Mouse (Mus musculus): ENCODE data around the gene Ppia. TPM values are rescaled to one million over a fixed set of nuclear protein-coding genes. Genes with fewer than 3 reads are reported as not detected.
"Not testable (repeated sequence)": the region's sequence is repeated elsewhere in the genome, so short reads cannot be mapped to it uniquely, and the experiment has no call there.

The Ppia gene
- polyA plus RNA-seq, 1 experiment from 2014 or later = 2,332 TPM

- H3K4me1 ChIP-seq (ENCODE audit: insufficient read depth) = peaks cover 10% of the 10 kb centered on the region; the same call in 1 of the 2 replicates
- no peaks in the 10 kb centered on the region for H3K27me3 ChIP-seq (ENCODE audit: insufficient read depth, low read length)
- no peak overlapping the region for H3K27ac ChIP-seq (ENCODE audit: low read depth)
- TF ChIP-seq CTCF (IDR thresholded peaks at IDR 0.05; ENCODE audit: low read depth) (no peak), EP300 (IDR thresholded peaks at IDR 0.05; ENCODE audit: low read depth) (no peak)
- H3K36me3 ChIP-seq (replicated peaks; ENCODE audit: insufficient read depth, low read length) = peaks cover 6% of the 10 kb centered on the region
- H3K9ac ChIP-seq (replicated peaks) = no peak overlapping the region
- no peak for ATAC-seq
- no peak overlapping the region for H3K4me2 ChIP-seq (ENCODE audit: low read depth, low read length)
- peak; percentile 40 for DNase-seq
- 50% methylated on average over 5 of the region's 5 CpGs for WGBS (ENCODE audit: insufficient replicate concordance)
- H3K9me3 ChIP-seq (ENCODE audit: low read length) = peaks cover 4% of the 10 kb centered on the region
- H3K4me3 ChIP-seq (ENCODE audit: low read depth, low read length) = no peak overlapping the region
Observed at GRCm38 (mm10) chr11:6410050-6410602, 5.1 kb upstream of the Ppia start.

- ATAC-seq; H3K4me3 ChIP-seq (ENCODE audit: low read depth, low read length); H3K27me3 ChIP-seq (ENCODE audit: insufficient read depth, low read length); H3K9ac ChIP-seq (replicated peaks); H3K9me3 ChIP-seq (ENCODE audit: low read length); H3K27ac ChIP-seq (ENCODE audit: low read depth); H3K36me3 ChIP-seq (replicated peaks; ENCODE audit: insufficient read depth, low read length); H3K4me2 ChIP-seq (ENCODE audit: low read depth, low read length); DNase-seq: not testable (repeated sequence)
- H3K4me1 ChIP-seq (ENCODE audit: insufficient read depth) = peaks cover 12% of the 10 kb centered on the region; the same call in 1 of the 2 replicates
- 77% methylated on average over 5 of the region's 5 CpGs for WGBS (ENCODE audit: insufficient replicate concordance)
- TF ChIP-seq CTCF (IDR thresholded peaks at IDR 0.05; ENCODE audit: low read depth) = 0 out of 2 replicates have a peak, but pooled peaks have one; percentile 1
Observed at GRCm38 (mm10) chr11:6410755-6411154, 4.5 kb upstream of the Ppia start.

GRCm38 (mm10) chr11:6411684-6412083 is 3.6 kb upstream of the Ppia start:
- peaks cover 4% of the 10 kb centered on the region for H3K9me3 ChIP-seq (ENCODE audit: low read length)
- H3K27ac ChIP-seq (ENCODE audit: low read depth) = no peak overlapping the region
- H3K4me3 ChIP-seq (ENCODE audit: low read depth, low read length) = no peak overlapping the region
- TF ChIP-seq CTCF (IDR thresholded peaks at IDR 0.05; ENCODE audit: low read depth) (peak; percentile 85), EP300 (IDR thresholded peaks at IDR 0.05; ENCODE audit: low read depth) (no peak)
- H3K9ac ChIP-seq (replicated peaks) = no peak overlapping the region
- WGBS (ENCODE audit: insufficient replicate concordance) = 6% methylated on average over 5 of the region's 5 CpGs
- H3K4me2 ChIP-seq (ENCODE audit: low read depth, low read length) = no peak overlapping the region
- H3K27me3 ChIP-seq (ENCODE audit: insufficient read depth, low read length) = no peaks in the 10 kb centered on the region
- peaks cover 13% of the 10 kb centered on the region for H3K4me1 ChIP-seq (ENCODE audit: insufficient read depth)
- no peaks in the 10 kb centered on the region for H3K36me3 ChIP-seq (replicated peaks; ENCODE audit: insufficient read depth, low read length)
- DNase-seq (peak; percentile 82), ATAC-seq (no peak)

- ATAC-seq (no peak), DNase-seq (no peak)
- Histone ChIP-seq H3K9ac (replicated peaks) (no peak overlapping the region), H3K9me3 (ENCODE audit: low read length) (peaks cover 4% of the 10 kb centered on the region), H3K36me3 (replicated peaks; ENCODE audit: insufficient read depth, low read length) (peaks cover 9% of the 10 kb centered on the region), H3K27me3 (ENCODE audit: insufficient read depth, low read length) (no peaks in the 10 kb centered on the region), H3K4me2 (ENCODE audit: low read depth, low read length) (no peak overlapping the region), H3K27ac (ENCODE audit: low read depth) (peak overlapping the region; percentile 71), H3K4me3 (ENCODE audit: low read depth, low read length) (no peak overlapping the region), H3K4me1 (ENCODE audit: insufficient read depth) (peaks cover 25% of the 10 kb centered on the region)
- TF ChIP-seq EP300 (IDR thresholded peaks at IDR 0.05; ENCODE audit: low read depth) (no peak), CTCF (IDR thresholded peaks at IDR 0.05; ENCODE audit: low read depth) (no peak)
- 87% methylated on average over 9 of the region's 12 CpGs for WGBS (ENCODE audit: insufficient replicate concordance)
Observed at GRCm38 (mm10) chr11:6413264-6413663, 2.0 kb upstream of the Ppia start.

- WGBS (ENCODE audit: insufficient replicate concordance) = 2% methylated on average over 71 of the region's 102 CpGs
Observed at GRCm38 (mm10) chr11:6415551-6416404, 535 bp downstream of the Ppia start.

GRCm38 (mm10) chr11:6416405-6417034 is 1.3 kb downstream of the Ppia start:
- Histone ChIP-seq H3K36me3 (replicated peaks; ENCODE audit: insufficient read depth, low read length) (peaks cover 33% of the 10 kb centered on the region), H3K9me3 (ENCODE audit: low read length) (peaks cover 4% of the 10 kb centered on the region), H3K9ac (replicated peaks) (peak overlapping the region; percentile 94), H3K27me3 (ENCODE audit: insufficient read depth, low read length) (no peaks in the 10 kb centered on the region), H3K4me3 (ENCODE audit: low read depth, low read length) (peak overlapping the region; percentile 92), H3K4me2 (ENCODE audit: low read depth, low read length) (peak overlapping the region; percentile 97), H3K27ac (ENCODE audit: low read depth) (peak overlapping the region; percentile 99), H3K4me1 (ENCODE audit: insufficient read depth) (peaks cover 24% of the 10 kb centered on the region)
- ATAC-seq (peak; percentile 62), DNase-seq (peak; percentile 86)
- TF ChIP-seq CTCF (IDR thresholded peaks at IDR 0.05; ENCODE audit: low read depth) (no peak), EP300 (IDR thresholded peaks at IDR 0.05; ENCODE audit: low read depth) (no peak)
- WGBS (ENCODE audit: insufficient replicate concordance) = 2% methylated on average over 30 of the region's 30 CpGs

More at GRCm38 (mm10) chr11:6415551-6416404, 535 bp downstream of the Ppia start:
- peak; percentile 98 for DNase-seq
- peak overlapping the region; percentile 99 for H3K27ac ChIP-seq (ENCODE audit: low read depth)
- peaks cover 4% of the 10 kb centered on the region for H3K9me3 ChIP-seq (ENCODE audit: low read length)
- peak; percentile 90 for ATAC-seq
- H3K4me3 ChIP-seq (ENCODE audit: low read depth, low read length) = peak overlapping the region; percentile 92
- TF ChIP-seq CTCF (IDR thresholded peaks at IDR 0.05; ENCODE audit: low read depth) (no peak), EP300 (IDR thresholded peaks at IDR 0.05; ENCODE audit: low read depth) (no peak)
- H3K4me1 ChIP-seq (ENCODE audit: insufficient read depth) = peaks cover 25% of the 10 kb centered on the region
- peak overlapping the region; percentile 97 for H3K4me2 ChIP-seq (ENCODE audit: low read depth, low read length)
- H3K27me3 ChIP-seq (ENCODE audit: insufficient read depth, low read length) = no peaks in the 10 kb centered on the region
- peaks cover 28% of the 10 kb centered on the region for H3K36me3 ChIP-seq (replicated peaks; ENCODE audit: insufficient read depth, low read length)
- peak overlapping the region; percentile 94 for H3K9ac ChIP-seq (replicated peaks)

Data from liver, postnatal 0 days (tissue).